Mouse (Mus musculus) cerebellum, adult 11 months (tissue): ENCODE results near the gene Ptpa.

Source experiments
- DNase-seq: peaks from one replicate; pipeline ENCODE4 v3.0.0; 2022

Ptpa gene

GRCm38 (mm10) chr2:30440211-30440700, 24.4 kb downstream of the Ptpa start:
- no peak for DNase-seq

GRCm38 (mm10) chr2:30440701-30441517, 25.1 kb downstream of the Ptpa start:
- no peak for DNase-seq

- no peak for DNase-seq
Observed at GRCm38 (mm10) chr2:30441518-30442497, 26.0 kb downstream of the Ptpa start.

- no peak for DNase-seq
Observed at GRCm38 (mm10) chr2:30442498-30442890, 26.7 kb downstream of the Ptpa start.

GRCm38 (mm10) chr2:30443281-30443680, 27.4 kb downstream of the Ptpa start:
- no peak for DNase-seq

DNA sequence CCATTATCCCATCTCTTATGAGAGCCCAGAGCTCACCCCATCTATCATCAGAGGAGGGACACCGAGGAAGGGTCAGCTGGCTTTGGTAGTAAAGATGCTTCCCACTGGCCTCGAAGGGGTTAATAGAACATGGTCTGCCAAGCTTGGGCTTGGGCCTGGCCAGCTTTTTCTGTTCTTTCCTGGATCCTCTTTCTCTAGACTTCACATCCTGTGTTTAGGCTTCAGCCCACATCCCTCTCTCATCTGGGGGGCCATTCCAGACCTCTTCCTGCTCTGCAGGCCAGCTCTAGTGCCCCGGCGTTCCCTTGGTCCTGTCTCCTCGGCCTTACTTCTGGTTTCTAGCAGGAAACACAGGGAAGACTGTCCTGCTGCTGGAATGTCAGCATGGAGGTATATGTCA, 28.2 kb downstream of the Ptpa start:
- no peak for DNase-seq

DNA sequence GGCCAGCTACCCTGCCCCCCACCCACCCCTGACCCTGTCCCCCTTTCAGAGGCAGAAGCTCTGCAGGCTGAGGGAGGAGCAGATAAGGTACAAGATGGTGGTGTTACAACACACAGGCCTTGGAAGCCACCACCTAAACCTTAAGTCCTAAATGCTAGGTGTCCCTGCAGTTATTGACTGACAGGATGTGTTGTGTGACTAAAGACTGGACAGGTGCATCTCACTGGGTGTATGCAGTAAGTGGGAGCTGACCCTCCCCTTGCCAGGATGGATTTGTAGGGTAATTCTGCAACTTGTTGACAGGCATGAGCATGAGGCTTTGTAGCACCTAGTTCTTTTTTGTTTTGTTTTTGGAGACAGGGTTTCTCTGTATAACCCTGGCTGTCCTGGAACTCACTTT, 28.6 kb downstream of the Ptpa start:
- no peak for DNase-seq

DNA sequence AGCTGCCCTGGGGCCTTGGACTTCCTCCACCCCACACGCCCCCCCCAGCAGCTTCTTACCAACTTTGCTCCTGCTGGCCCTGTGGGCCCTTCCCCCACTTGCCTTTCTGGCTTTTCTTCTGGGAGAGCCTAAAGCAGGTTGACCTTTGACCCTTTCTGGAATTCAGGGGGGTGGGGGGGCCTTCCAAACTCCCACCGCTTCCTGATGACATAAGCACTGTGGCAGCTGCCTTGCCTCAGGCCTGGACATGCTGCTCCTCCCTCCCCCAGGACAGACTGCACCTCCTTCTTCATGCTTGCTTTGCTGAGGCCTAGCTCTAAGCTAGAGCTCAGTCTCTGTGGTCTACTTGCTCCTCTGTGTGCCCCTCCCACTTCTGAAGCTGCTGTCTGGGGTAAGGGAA, 29.5 kb downstream of the Ptpa start:
- DNase-seq, result no peak

DNA sequence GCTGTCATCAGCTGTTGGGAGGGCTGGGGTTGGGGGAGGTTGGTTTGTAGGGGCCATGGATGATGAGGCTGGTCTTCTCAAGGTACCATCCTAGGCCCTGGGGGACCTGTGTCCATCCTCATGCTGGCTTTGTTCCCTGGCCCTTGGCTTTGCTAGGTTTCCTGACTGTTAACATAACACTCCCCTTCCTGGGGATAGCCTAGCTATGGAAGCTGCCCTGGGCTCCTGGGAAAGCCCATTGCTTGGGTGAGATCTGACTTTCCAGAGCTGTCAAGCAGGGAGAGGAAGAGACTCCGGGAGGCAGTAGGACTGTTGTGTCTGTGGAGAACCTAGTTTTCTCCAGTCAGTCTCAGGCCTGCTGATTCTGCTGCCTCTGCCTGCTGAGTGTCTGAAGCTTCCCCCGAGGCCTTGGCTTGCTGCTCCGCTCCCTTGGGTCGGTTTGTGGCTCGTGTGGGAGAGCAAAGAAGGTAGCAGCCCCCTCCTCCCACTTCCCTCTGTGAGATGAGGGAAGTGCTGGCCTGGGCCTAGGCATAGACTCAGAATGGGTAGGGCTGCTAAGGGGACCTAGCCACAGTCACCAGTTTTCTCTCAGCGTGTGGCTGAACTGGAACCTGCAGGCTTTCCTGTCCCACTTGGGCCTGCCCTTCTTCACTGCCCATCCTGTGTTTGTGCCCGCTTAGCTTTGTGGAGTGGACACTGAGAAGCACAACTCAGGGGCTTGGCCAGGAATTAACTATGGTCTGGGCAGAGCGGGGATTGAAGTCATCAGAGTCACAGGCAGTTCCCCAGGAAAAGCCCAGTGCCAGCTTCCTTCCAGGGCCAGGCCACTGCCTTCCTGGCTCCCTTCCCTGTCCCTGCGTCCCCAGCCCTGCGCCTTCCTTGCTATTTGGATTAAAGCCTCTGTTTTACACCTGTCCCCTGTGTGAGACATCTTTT, 31.3 kb downstream of the Ptpa start:
- no peak for DNase-seq

- no peak for DNase-seq
Observed at GRCm38 (mm10) chr2:30448371-30448770, 32.5 kb downstream of the Ptpa start.

- no peak for DNase-seq
Observed at GRCm38 (mm10) chr2:30450530-30450929, 34.7 kb downstream of the Ptpa start.

DNA sequence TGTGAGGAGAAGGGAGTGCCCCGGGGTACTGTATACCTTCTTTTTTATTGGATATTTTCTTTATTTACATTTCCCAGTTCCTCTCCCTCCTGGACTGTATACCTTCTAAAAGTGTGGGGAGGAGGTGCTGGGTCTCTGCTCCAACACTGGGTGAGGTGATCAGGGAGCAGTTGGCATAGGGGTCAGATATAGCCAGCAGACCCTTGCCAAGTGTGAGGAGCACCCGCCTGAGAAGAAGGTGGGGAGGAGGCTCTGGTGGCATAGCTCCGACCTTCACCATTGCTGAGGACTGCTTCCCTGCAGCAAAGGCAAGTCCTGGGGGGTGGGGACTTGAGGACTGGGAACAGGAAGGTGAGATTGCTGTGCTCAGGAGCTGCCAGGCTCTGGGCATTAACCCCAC, 35.7 kb downstream of the Ptpa start:
- DNase-seq, result no peak

DNA sequence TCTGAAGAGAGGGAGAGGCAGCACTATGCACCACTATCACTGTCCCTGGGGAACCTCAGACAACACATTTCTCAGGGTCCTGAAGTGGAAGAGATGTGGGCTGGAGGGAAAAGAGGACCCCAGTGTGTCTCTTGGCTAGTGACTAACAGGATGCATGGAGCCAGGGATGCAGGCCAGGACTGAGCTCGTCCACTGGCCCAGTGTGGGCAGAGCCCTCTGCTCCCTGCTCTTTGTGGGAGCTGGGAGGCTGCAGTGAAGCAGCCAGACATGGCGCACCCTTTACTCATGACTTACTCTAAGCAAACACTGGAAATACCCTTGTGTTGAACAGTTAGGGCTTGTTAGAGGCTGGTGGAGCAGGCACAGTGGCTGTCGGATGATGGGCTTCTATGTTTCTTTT, 37.7 kb downstream of the Ptpa start:
- DNase-seq, result no peak

- no peak for DNase-seq
Observed at GRCm38 (mm10) chr2:30454587-30454986, 38.7 kb downstream of the Ptpa start.

DNA sequence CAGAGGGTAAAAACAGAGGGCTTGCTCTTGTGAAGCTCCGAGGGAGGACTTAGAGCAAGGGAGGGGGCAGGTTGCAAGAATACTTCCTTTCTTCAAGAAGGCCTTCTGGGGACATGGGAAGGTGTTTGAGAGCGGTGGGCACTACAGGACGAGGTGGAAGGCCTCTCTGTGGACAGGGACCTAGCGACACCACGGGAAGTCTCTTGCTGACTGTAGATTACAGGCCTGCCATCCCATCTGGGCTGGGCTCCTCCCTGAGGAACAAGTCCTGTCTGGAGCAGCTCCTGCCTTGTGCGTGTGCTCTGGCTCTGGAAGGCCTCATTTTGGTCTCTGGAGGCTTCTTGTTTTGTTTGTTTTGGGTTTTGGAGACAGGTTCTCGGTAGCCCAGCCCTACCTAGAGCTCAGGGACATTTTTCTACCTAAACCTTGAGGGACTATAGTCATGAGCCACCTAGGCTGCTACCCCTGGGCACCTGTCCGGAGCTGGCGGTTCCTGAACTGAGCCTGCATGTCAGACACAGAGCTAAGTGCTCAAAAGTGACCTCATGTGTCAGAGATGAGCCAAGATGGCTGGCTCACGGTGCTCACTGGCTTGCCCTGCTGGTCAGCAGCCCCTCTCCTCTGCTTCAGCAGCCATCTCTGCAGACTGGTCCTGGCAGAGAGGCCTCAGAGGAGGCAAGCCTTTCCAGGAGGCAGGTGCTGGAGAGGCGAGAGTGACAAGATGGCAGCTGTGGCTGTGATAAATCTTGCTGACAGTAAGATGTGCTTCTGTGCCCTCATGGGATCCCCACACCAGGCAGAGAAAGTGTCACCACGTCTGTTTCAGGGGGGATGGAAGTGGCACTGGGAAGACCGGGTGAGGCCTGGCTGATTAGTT, 40.5 kb downstream of the Ptpa start:
- no peak for DNase-seq

- no peak for DNase-seq
Observed at GRCm38 (mm10) chr2:30458349-30458748, 42.5 kb downstream of the Ptpa start.

DNA sequence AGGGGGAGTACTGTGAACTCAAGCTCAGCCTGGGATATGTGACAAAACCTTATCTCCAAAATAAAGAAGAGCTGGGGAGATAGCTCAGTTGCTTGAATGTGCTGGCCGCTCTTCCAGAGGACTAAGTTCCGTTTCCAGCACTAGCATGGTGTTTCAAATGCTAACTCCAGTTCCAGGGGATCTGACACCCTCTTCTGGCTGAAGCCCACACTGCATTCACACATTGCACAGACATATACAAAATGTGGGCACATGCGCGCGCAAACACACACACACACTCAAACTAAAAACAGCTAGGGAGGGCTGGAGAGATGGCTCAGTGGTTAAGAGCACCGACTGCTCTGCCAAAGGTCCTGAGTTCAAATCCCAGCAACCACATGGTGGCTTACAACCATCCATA, 43.4 kb downstream of the Ptpa start:
- DNase-seq, result no peak

DNA sequence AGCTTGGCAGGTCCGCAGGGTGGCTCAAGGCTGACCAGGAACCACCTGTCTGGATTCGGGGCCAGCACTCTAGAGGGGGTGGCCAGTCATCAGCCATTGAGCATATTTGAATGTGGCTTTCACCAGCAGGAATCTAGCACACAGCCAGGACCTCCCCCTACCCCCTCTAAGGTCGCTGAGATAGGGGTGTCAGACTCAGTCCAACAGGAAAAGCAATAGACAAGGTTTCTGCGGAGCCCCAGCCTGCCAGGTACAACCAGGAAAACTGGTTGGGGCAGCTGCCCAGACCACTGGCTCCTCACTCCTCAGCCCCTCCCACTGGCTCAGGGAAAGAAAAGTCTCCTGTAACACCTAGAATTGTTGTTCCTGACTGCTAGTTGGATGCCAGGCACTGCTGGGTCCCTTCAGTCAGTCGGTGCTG, 47.5 kb downstream of the Ptpa start:
- no peak for DNase-seq

- peak; percentile 72 for DNase-seq
Observed at GRCm38 (mm10) chr2:30463904-30464330, 48.1 kb downstream of the Ptpa start.

DNA sequence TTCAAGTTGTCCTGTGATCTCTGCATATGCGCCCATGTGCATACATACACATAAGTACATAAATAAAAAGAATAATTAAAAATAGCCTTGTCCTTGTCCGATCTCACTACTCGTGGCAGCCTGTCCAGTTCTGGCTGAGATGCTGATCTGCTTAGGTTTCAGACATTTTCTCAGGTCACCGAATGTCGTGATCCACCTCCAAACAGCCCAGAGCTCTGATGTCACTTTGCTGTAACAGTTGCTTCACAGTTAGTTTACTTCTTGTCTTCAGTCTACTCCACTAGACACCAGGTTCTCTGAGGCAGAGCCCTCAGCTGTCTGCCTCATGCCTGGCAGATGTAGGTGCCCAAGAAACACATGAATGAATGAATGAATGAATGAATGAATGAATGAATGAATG, 48.6 kb downstream of the Ptpa start:
- no peak for DNase-seq

DNA sequence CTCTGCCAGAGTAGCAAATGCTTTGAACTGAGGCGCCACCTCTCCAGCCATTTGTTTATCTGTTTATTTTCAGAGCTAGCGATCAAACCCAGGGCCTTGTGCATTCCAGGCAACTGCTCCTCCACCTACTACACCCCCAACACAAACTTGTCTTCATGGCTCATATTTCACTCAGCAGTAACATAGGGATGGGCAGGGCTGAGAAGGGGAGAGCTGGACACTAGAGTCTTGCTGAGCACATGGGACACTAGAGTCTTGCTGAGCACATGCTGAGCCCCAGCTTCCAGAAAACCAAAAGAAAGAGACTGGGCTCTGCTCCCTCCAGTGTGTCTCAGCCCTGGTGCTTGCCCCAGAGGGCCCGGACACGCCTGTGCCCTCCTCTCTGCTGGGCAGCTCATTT, 50.9 kb downstream of the Ptpa start:
- no peak for DNase-seq

GRCm38 (mm10) chr2:30469009-30469408, 53.2 kb downstream of the Ptpa start:
- DNase-seq, result no peak
